Mouse (Mus musculus): ENCODE measurements around the gene Becn1.

The Becn1 gene

GRCm38 (mm10) chr11:101238071-101238647 is 63.9 kb downstream of the Becn1 start:
- no peak for DNase-seq (ENCODE audit: low spot score in 2 of 2)

- no peak for DNase-seq (ENCODE audit: low spot score in 2 of 2)
These were observed 65.3 kb downstream of the Becn1 start for GRCm38 (mm10) chr11:101236782-101237181.
